Mouse (Mus musculus): ENCODE results near the gene Olfr434. TPM values are rescaled to one million over a fixed set of nuclear protein-coding genes. Genes with fewer than 3 reads are reported as not detected.
"Not testable (repeated sequence)": the region's sequence is repeated elsewhere in the genome, so short reads cannot be mapped to it uniquely, and the experiment has no call there.

Gene Olfr434
- polyA plus RNA-seq (2012; ENCODE audit: insufficient read depth, insufficient read length, missing spikeins): not detected in 2 replicates

- H3K4me3 ChIP-seq (ENCODE audit: insufficient read depth, low read depth, low read length); H3K27ac ChIP-seq (replicated peaks; ENCODE audit: low read depth, low read length); H3K4me1 ChIP-seq (ENCODE audit: control insufficient read depth, insufficient read depth, insufficient read length, low read length): not testable (repeated sequence)
Observed at GRCm38 (mm10) chr6:43212873-43213272, at the start of gene Olfr434. Gene Olfr434, plus strand, starts transcription at chr6:43213021.

DNA sequence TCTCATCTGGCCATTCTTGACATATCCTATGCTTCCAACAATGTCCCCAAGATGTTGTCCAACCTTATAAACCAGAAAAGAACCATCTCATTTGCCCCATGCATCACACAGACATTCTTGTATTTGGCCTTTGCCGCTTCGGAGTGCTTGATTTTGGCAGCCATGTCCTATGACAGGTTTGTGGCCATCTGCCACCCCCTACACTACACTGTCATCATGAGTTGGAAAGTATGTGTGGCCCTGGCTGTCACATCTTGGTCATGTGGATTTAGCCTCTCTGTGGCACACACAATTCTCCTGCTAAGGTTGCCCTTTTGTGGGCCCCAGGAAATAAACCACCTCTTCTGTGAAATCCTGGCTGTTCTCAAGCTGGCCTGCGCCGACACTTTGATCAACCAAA, 45.6 kb upstream of the Olfr434 start:
- Histone ChIP-seq H3K27ac (replicated peaks; ENCODE audit: low read depth, low read length) (no peak overlapping the region), H3K4me1 (ENCODE audit: control insufficient read depth, insufficient read depth, insufficient read length, low read length) (no peaks in the 10 kb centered on the region), H3K4me3 (ENCODE audit: insufficient read depth, low read depth, low read length) (no peak overlapping the region)

- Histone ChIP-seq H3K4me3 (ENCODE audit: insufficient read depth, low read depth, low read length) (no peak within 1 kb of the TSS), H3K27ac (replicated peaks; ENCODE audit: low read depth, low read length) (no peak within 1 kb of the TSS), H3K4me1 (ENCODE audit: control insufficient read depth, insufficient read depth, insufficient read length, low read length) (no peaks in the 10 kb centered on the region)
Observed at GRCm38 (mm10) chr6:43171840-43172239, 41.0 kb upstream of the Olfr434 start, which contains the start of gene Olfr13. Gene Olfr13, plus strand, starts transcription at chr6:43172140.

DNA sequence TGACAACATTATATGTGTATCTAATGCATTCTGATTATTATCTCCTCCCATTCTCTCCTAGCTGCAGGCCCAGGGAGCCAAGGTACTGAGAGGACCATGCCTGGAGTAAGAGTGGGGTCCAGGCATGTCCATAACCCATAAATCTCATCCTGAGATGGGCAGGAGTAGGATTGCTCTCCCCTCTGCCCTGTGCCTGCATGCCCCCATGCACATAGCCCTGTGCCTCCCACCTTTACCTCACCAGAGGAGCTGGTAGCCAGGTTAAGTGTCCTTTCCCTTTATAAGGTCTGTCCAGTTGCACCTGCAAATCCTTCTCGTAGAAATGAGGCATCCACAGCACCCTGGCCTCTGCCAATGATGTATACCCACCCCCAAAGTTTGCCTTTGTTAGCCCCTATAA, 34.7 kb upstream of the Olfr434 start:
- H3K4me1 ChIP-seq (ENCODE audit: control insufficient read depth, insufficient read depth, insufficient read length, low read length): no peaks in the 10 kb centered on the region
- no peak overlapping the region for H3K4me3 ChIP-seq (ENCODE audit: insufficient read depth, low read depth, low read length)
- no peak overlapping the region for H3K27ac ChIP-seq (replicated peaks; ENCODE audit: low read depth, low read length)

DNA sequence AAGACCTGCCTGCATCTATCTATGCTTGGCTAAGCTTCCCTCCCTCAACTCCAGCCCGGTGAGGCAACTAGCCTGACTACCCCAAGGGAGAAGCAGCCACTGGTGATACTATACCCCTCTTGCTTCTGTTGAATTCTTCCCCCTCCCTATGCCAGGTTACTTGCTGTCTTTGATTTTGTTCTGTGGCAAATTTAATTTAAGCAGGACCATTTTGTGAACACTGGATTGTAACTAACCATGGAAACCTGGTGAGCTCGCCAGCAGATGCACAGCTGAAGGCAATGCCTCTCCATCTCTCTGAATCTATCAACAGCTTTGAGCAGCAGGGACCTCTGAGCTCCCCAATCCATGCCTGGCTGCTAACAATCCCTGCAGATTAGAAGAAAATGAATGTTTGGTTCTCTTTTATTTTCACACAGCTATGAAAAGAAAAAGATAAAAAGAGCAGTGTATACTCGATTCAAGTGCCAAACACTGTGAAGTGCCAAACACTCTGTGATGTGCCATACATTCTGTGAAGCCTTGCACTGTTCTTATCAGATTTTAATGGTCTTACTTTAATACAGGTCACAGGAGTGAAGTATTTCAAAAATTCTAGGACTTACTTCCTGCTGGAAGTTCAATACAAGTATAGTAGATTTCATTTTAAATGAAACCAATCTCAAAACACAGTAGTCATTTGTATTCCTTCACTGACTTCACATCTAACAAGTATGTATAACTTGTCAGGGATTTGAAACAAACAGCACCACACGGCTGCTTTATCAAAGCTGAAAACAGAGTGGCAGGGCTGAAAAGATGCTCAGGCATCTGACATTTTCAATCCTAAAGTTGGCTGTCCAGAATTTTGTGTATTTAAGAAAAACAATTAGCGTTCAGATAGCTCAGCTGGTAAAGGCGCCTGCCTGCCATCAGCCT, 34.0 kb upstream of the Olfr434 start:
- Histone ChIP-seq H3K4me1 (ENCODE audit: control insufficient read depth, insufficient read depth, insufficient read length, low read length) (no peaks in the 10 kb centered on the region), H3K27ac (replicated peaks; ENCODE audit: low read depth, low read length) (no peak overlapping the region), H3K4me3 (ENCODE audit: insufficient read depth, low read depth, low read length) (no peak overlapping the region)

DNA sequence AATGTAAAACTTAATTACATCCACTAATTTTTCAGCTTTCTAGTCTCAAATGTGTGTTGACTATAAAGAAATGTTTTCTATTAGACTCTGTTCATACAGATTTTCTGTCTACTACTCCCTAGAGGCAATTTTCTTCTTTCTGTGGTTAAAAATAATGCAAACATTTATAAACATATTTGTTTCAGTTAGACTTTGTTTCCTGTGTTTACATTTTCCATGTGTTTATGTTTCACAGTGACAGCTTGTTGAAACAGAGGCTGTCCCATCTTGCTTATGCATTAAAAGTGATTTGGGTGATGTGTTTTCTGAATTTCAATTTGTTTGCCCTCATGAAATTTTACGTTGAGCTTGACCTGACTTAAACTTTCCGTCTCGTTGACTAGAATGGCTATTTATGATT, 21.8 kb upstream of the Olfr434 start:
- no peaks in the 10 kb centered on the region for H3K4me1 ChIP-seq (ENCODE audit: control insufficient read depth, insufficient read depth, insufficient read length, low read length)
- H3K4me3 ChIP-seq (ENCODE audit: insufficient read depth, low read depth, low read length): no peak overlapping the region
- no peak overlapping the region for H3K27ac ChIP-seq (replicated peaks; ENCODE audit: low read depth, low read length)

DNA sequence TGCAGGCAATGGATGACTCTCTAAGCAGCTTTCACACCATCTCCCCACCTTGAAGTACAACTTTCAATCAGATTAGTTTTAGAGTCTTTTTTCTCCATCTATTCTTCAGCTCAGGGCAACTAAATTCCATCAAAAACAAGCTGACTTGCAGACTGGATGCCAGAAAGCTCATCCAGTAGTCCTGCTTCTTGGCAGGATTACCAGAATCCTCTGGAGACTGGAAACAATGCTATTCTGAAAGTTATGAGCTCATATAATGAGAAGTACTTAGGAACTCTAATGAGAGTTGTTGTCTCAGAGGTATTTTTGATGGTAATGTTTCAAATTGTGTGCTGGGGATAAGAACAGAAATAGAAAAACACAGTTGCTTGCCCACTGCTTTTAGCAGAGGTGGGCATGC, 16.0 kb upstream of the Olfr434 start, which contains the start of gene Olfr435:
Gene Olfr435, plus strand, starts transcription at position 366 of the 400 bp plus-strand sequence.
- H3K4me1 ChIP-seq (ENCODE audit: control insufficient read depth, insufficient read depth, insufficient read length, low read length): no peaks in the 10 kb centered on the region
- H3K4me3 ChIP-seq (ENCODE audit: insufficient read depth, low read depth, low read length): no peak within 1 kb of the TSS
- no peak within 1 kb of the TSS for H3K27ac ChIP-seq (replicated peaks; ENCODE audit: low read depth, low read length)

GRCm38 (mm10) chr6:43198094-43198493, 14.7 kb upstream of the Olfr434 start:
- Histone ChIP-seq H3K4me1 (ENCODE audit: control insufficient read depth, insufficient read depth, insufficient read length, low read length) (no peaks in the 10 kb centered on the region), H3K27ac (replicated peaks; ENCODE audit: low read depth, low read length) (no peak overlapping the region), H3K4me3 (ENCODE audit: insufficient read depth, low read depth, low read length) (no peak overlapping the region)

DNA sequence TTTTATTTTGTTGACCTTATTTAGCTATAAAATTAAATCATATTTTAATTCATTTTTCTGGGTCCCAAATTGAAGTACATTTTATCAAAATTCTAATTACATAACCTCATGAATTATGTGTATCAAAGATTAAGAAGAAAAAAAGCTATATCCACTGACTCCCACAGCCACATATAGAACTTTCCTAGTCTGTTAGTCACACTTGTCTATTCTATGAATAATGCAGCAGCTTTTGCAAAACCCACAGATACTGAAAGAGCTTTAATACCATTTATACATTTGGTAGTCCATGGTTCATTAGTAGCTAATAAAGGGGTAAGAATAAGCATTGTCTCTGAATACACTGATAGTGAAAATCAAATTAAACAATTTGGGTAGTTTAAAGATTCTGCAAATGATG, 10.0 kb upstream of the Olfr434 start:
- no peak overlapping the region for H3K27ac ChIP-seq (replicated peaks; ENCODE audit: low read depth, low read length)
- H3K4me1 ChIP-seq (ENCODE audit: control insufficient read depth, insufficient read depth, insufficient read length, low read length): no peaks in the 10 kb centered on the region
- H3K4me3 ChIP-seq (ENCODE audit: insufficient read depth, low read depth, low read length): no peak overlapping the region

- Histone ChIP-seq H3K27ac (replicated peaks; ENCODE audit: low read depth, low read length) (no peak overlapping the region), H3K4me3 (ENCODE audit: insufficient read depth, low read depth, low read length) (no peak overlapping the region), H3K4me1 (ENCODE audit: control insufficient read depth, insufficient read depth, insufficient read length, low read length) (no peaks in the 10 kb centered on the region)
Observed at GRCm38 (mm10) chr6:43205355-43205754, 7.5 kb upstream of the Olfr434 start.

GRCm38 (mm10) chr6:43231255-43231654, 18.4 kb downstream of the Olfr434 start, which contains the start of gene Olfr47:
Gene Olfr47, plus strand, starts transcription at chr6:43231529.
- not testable (repeated sequence) for H3K4me3 ChIP-seq (ENCODE audit: insufficient read depth, low read depth, low read length); H3K4me1 ChIP-seq (ENCODE audit: control insufficient read depth, insufficient read depth, insufficient read length, low read length); H3K27ac ChIP-seq (replicated peaks; ENCODE audit: low read depth, low read length)

- no peak overlapping the region for H3K4me3 ChIP-seq (ENCODE audit: insufficient read depth, low read depth, low read length)
- H3K27ac ChIP-seq (replicated peaks; ENCODE audit: low read depth, low read length): no peak overlapping the region
- no peaks in the 10 kb centered on the region for H3K4me1 ChIP-seq (ENCODE audit: control insufficient read depth, insufficient read depth, insufficient read length, low read length)
Observed at GRCm38 (mm10) chr6:43242061-43242460, 29.2 kb downstream of the Olfr434 start.

DNA sequence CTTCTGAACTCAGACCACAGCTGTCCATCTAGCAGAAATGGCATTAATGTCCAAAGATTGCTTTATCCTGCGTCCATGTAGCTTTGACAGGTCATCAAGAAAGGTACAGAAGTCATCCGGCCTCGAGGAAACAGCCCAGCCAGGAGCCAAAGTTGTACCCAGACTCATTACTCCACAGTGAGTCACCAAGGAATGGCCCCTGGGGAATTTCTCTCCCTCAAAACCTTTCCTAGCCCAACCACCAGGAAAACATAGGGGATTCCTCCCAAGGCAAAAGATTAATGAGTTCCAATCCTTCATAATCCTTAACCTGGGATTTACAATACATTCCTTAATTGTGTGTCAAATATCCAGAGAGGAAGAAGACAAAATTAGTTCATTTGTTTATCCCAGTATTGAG, 34.6 kb downstream of the Olfr434 start:
- Histone ChIP-seq H3K4me3 (ENCODE audit: insufficient read depth, low read depth, low read length) (no peak overlapping the region), H3K27ac (replicated peaks; ENCODE audit: low read depth, low read length) (no peak overlapping the region), H3K4me1 (ENCODE audit: control insufficient read depth, insufficient read depth, insufficient read length, low read length) (no peaks in the 10 kb centered on the region)

- Histone ChIP-seq H3K4me3 (ENCODE audit: insufficient read depth, low read depth, low read length) (no peak overlapping the region), H3K4me1 (ENCODE audit: control insufficient read depth, insufficient read depth, insufficient read length, low read length) (no peaks in the 10 kb centered on the region), H3K27ac (replicated peaks; ENCODE audit: low read depth, low read length) (no peak overlapping the region)
Observed at GRCm38 (mm10) chr6:43252994-43253393, 40.2 kb downstream of the Olfr434 start.

DNA sequence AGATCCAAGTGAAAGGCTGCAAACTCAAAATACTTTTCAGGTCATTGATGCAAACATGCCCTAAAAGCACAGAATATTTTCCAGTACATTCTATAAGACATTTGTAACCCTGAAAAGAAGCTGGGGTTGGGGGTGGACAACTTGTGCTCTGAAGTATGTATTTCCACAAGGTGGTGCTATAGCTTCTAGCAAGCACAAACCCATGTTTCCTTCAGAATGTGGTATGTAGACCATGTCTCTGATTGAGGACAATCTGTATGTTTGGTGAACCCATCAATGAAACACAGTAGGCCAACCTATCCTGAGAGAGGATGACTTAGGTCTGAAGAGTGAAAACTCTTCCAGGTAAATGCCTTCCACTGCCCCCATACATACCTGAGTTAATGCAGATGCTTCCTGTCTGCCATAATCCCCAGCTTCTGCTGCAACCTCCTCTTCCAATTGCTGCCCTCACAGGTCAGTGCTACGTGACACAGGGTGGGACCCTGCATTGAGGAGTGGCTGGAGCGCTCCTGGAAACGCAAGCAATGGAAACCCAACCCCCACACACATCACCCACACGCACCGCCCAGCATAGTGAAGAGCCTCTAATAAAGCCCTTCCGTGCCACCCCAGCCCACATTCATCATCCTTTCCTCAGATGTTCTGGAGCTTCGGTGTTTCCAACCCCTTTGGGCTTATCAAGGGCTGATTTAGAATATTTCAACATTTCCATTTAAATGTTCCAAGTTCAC, 41.5 kb downstream of the Olfr434 start:
- no peaks in the 10 kb centered on the region for H3K4me1 ChIP-seq (ENCODE audit: control insufficient read depth, insufficient read depth, insufficient read length, low read length)
- no peak overlapping the region for H3K27ac ChIP-seq (replicated peaks; ENCODE audit: low read depth, low read length)
- H3K4me3 ChIP-seq (ENCODE audit: insufficient read depth, low read depth, low read length): no peak overlapping the region
